Mouse (Mus musculus): ENCODE measurements at regions not wholly inside any gene's neighbourhood (a gene's known extent, or its start where the extent isn't known, plus 50 kb on each side); places are given as distances from the start of the nearest gene placed in this dataset.

DNA sequence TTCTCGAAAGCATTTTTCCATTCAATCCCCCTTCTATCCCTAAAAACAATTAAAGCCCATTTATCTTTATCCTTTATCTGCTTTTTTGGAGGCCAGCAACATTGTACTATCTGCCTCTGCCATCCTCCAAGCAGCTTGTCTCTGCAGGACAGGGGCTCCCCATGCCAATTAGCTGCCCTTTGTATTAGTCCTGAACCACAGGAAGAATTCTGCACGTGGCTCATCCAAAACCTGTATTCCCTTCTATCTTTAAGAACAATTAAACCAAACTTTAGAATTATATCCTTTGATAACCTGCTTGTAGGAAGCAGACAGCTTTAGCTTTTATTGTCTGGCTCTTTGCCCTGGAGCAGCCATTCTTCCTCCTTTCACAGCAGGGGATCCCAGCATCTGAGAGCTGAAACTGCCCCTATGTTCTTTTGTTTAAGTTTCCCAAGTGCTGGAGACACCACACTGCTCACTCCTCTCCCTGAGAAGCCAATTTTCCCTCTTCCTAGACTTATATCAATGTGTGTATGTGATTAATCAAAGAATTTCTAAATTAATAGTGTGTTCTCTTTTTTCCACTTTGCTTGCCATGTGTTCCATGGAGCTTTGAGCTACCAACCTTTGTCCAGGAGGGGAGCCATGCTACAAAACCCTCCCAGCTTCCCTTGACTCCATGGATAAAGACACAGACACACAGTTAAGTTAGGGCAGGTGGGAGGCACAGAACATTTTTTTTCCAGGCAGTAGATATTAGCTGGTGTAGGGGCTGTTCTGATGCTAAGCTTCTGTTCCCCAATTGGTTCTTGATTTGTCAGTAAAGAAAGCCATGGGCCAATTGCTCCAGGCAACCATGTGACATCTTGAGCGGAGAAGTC is 256.6 kb upstream of the Sema3a start:
- TF ChIP-seq POLR2A (IDR thresholded peaks at IDR 0.05; ENCODE audit: low read depth, low read length) (no peak), CTCF (conservative IDR thresholded peaks at IDR 0.05 in 1 of 2, IDR thresholded peaks at IDR 0.05 in 1 of 2; ENCODE audit: low read depth in 2 of 2, low read length in 2 of 2) (no peak), USF1 (IDR thresholded peaks at IDR 0.05; ENCODE audit: low read depth, low read length) (no peak), ZMIZ1 (IDR thresholded peaks at IDR 0.05; ENCODE audit: low read depth, low read length) (no peak), ZNF384 (IDR thresholded peaks at IDR 0.05; ENCODE audit: low read depth, low read length) (no peak), CHD1 (IDR thresholded peaks at IDR 0.05; ENCODE audit: low read depth, low read length) (no peak), MAFK (IDR thresholded peaks at IDR 0.05; ENCODE audit: insufficient replicate concordance, low read length) (no peak), USF2 (conservative IDR thresholded peaks at IDR 0.05; ENCODE audit: low read depth, low read length) (no peak), E2F4 (IDR thresholded peaks at IDR 0.05; ENCODE audit: insufficient replicate concordance, low read depth, low read length) (no peak), UBTF (IDR thresholded peaks at IDR 0.05; ENCODE audit: low read depth, low read length) (no peak), RCOR1 (conservative IDR thresholded peaks at IDR 0.05; ENCODE audit: low read depth, low read length) (no peak), ELF1 (IDR thresholded peaks at IDR 0.05; ENCODE audit: low read depth, low read length) (no peak), BHLHE40 (IDR thresholded peaks at IDR 0.05; ENCODE audit: low read depth, low read length) (no peak)

Data from CH12.LX (cell line).